Mouse (Mus musculus): ENCODE results near the gene Capn7.

- TF ChIP-seq CTCF (IDR thresholded peaks at IDR 0.05; ENCODE audit: extremely low read depth, insufficient read length, insufficient replicate concordance, low read depth, low read length) = no peak
- TF ChIP-seq POLR2A (IDR thresholded peaks at IDR 0.05; ENCODE audit: low read depth, low read length) = no peak
These were observed 12.3 kb upstream of the Capn7 start, which contains the start of gene Dnah1 for GRCm38 (mm10) chr14:31323849-31324792.

All from small intestine, adult 2 months (tissue).